Mouse (Mus musculus) ovary, adult 10 weeks (tissue): ENCODE results near the gene Bmp3. TPM values are rescaled to one million over a fixed set of nuclear protein-coding genes. Genes with fewer than 3 reads are reported as not detected.

Experiments
- polyA plus RNA-seq: library from polyadenylated mRNA; stranded (reverse); fragments of 350-450 nt; fragmentation: Illumina TruSeq; extraction: RNeasy Lipid Tissue Mini Kit (QIAGEN cat#74804); gene quantifications from one replicate; pipeline ENCODE4 v1.2.3, GENCODE M21; 2014

The Bmp3 gene
- polyA plus RNA-seq: 57.8 TPM

DNA sequence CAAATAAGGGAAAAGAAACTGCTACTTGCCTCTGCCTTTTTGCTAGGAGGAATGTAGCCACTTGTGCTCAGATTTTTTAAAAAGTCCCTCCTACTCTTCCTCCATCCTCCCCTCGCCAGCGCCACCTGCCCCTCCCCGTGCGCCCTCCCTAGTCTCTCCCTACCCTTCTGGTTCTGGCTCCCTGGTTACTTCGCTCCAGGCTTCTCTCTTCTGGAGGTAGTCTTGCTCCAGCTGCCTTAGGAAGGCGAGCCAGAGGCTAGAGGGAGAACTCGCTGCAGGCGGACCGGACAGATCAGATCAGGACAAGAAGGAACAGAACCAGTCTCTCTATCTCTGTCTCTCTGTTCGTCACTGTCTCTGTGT, at the start of gene Bmp3:
TSS of gene Bmp3 (plus strand) at position 152 of the 363 bp plus-strand sequence.

Other genes starting within 250 kb of the Bmp3 start
- 2.5 TPM for gene Prkg2, start 182.9 kb downstream of the Bmp3 start, polyA plus RNA-seq